Mouse (Mus musculus) embryonic facial prominence, embryonic 11.5 days (tissue): ENCODE data around the gene Asic2. TPM values are rescaled to one million over a fixed set of nuclear protein-coding genes. Genes with fewer than 3 reads are reported as not detected.

Experiments
- ATAC-seq: fragments of 200-750 bp; cut with Nextera tagmentation; replicated peaks from 2 replicates; pipeline ENCODE4 v1.8.0; 2017; ENCODE audit warnings: low read depth; ENCODE audit not compliant: insufficient number of reproducible peaks, low FRiP score, low TSS enrichment
- DNase-seq: peaks from one replicate; pipeline ENCODE4 v3.0.0-alpha.2; 2015; ENCODE audit warnings: low spot score
- H3K27ac ChIP-seq: fragments of 300-500 bp; sonication (generic); replicated peaks from 2 replicates; pipeline ENCODE4 v1.5.1; 2014; ENCODE audit warnings: mild to moderate bottlenecking, low read depth, low read length, control low read depth
- H3K27me3 ChIP-seq: fragments of 300-500 bp; sonication (generic); 2 replicates; pipeline ENCODE4 v1.6.1; 2014; ENCODE audit warnings: mild to moderate bottlenecking, low read length, moderate library complexity, mixed read lengths; ENCODE audit not compliant: control insufficient read depth, insufficient read depth
- H3K36me3 ChIP-seq: fragments of 300-500 bp; sonication (generic); replicated peaks from 2 replicates; pipeline ENCODE4 v1.6.1; 2014; ENCODE audit warnings: low read depth, mild to moderate bottlenecking, low read length, moderate library complexity, mixed read lengths; ENCODE audit not compliant: control insufficient read depth, insufficient read depth
- H3K4me1 ChIP-seq: fragments of 300-500 bp; sonication (generic); 2 replicates; pipeline ENCODE4 v1.6.1; 2014; ENCODE audit warnings: low read length, mixed read lengths; ENCODE audit not compliant: control insufficient read depth, insufficient read depth
- H3K4me2 ChIP-seq: fragments of 300-500 bp; sonication (generic); 2 replicates; pipeline ENCODE4 v1.6.1; 2014; ENCODE audit warnings: low read depth, mild to moderate bottlenecking, control low read depth, low read length, moderate library complexity
- H3K4me3 ChIP-seq: fragments of 300-500 bp; sonication (generic); 2 replicates; pipeline ENCODE4 v1.5.1; 2014; ENCODE audit warnings: low read depth, low read length, control low read depth
- H3K9ac ChIP-seq: fragments of 300-500 bp; sonication (generic); replicated peaks from 2 replicates; pipeline ENCODE4 v1.6.1; 2014; ENCODE audit warnings: mild to moderate bottlenecking, control low read depth, low read length
- H3K9me3 ChIP-seq: fragments of 300-500 bp; sonication (generic); replicated peaks from 2 replicates; pipeline ENCODE4 v1.6.1; 2016; ENCODE audit warnings: mild to moderate bottlenecking, low read length, inconsistent platforms, mixed read lengths; ENCODE audit not compliant: control insufficient read depth
- WGBS: fragments of 180-500 bp; shearing (Covaris S2); extraction: QIAGEN DNeasy Blood & Tissue Kit; methylation state at CpG from one replicate; pipeline ENCODE4 v1.1.7; 2014; 5-methylcytosine and 5-hydroxymethylcytosine counted together
- polyA plus RNA-seq: library from polyadenylated mRNA; unstranded; fragments of >200 nt; fragmentation: Nextera tagmentation; extraction: Ambion mirVana; gene quantifications from 2 replicates; pipeline ENCODE4 v1.2.1, GENCODE M21; 2014

Asic2 gene
- polyA plus RNA-seq, 1 experiment from 2014 or later = 0.46 TPM

GRCm38 (mm10) chr11:81908760-81909159 is 59.5 kb downstream of the Asic2 start:
- Histone ChIP-seq H3K36me3 (no peaks in the 10 kb centered on the region), H3K4me2 (no peak overlapping the region), H3K9ac (no peak overlapping the region), H3K27me3 (no peaks in the 10 kb centered on the region), H3K4me3 (no peak overlapping the region), H3K4me1 (no peaks in the 10 kb centered on the region), H3K9me3 (no peaks in the 10 kb centered on the region), H3K27ac (no peak overlapping the region)
- no peak for DNase-seq
- ATAC-seq = no peak
- WGBS = 94% methylated on average over 1 of the region's 1 CpGs

GRCm38 (mm10) chr11:81902318-81902717 is 65.9 kb downstream of the Asic2 start:
- Histone ChIP-seq H3K9me3 (no peaks in the 10 kb centered on the region), H3K27ac (no peak overlapping the region), H3K9ac (no peak overlapping the region), H3K27me3 (no peaks in the 10 kb centered on the region), H3K4me3 (no peak overlapping the region), H3K4me1 (no peaks in the 10 kb centered on the region), H3K4me2 (no peak overlapping the region), H3K36me3 (no peaks in the 10 kb centered on the region)
- ATAC-seq = no peak
- DNase-seq = no peak

- Histone ChIP-seq H3K9me3 (no peaks in the 10 kb centered on the region), H3K27ac (no peak overlapping the region), H3K4me3 (no peak overlapping the region), H3K27me3 (no peaks in the 10 kb centered on the region), H3K36me3 (no peaks in the 10 kb centered on the region), H3K4me1 (no peaks in the 10 kb centered on the region), H3K9ac (no peak overlapping the region), H3K4me2 (no peak overlapping the region)
- DNase-seq (peak; percentile 11), ATAC-seq (no peak)
- WGBS = 10% methylated on average over 8 of the region's 8 CpGs
Observed at GRCm38 (mm10) chr11:81897547-81898354, 70.5 kb downstream of the Asic2 start.

GRCm38 (mm10) chr11:81896511-81896910 is 71.7 kb downstream of the Asic2 start:
- Histone ChIP-seq H3K27me3 (no peaks in the 10 kb centered on the region), H3K4me1 (no peaks in the 10 kb centered on the region), H3K36me3 (no peaks in the 10 kb centered on the region), H3K9ac (no peak overlapping the region), H3K27ac (no peak overlapping the region), H3K4me2 (no peak overlapping the region), H3K4me3 (no peak overlapping the region), H3K9me3 (no peaks in the 10 kb centered on the region)
- ATAC-seq (no peak), DNase-seq (no peak)
- 83% methylated on average over 6 of the region's 6 CpGs for WGBS

- H3K4me2 ChIP-seq = no peak overlapping the region
- H3K4me3 ChIP-seq = no peak overlapping the region
- no peak for ATAC-seq
Observed at GRCm38 (mm10) chr11:81871506-81872213, 96.6 kb downstream of the Asic2 start.

GRCm38 (mm10) chr11:81865661-81866382 is 102.4 kb downstream of the Asic2 start:
- DNase-seq (no peak), ATAC-seq (no peak)
- Histone ChIP-seq H3K27me3 (no peaks in the 10 kb centered on the region), H3K27ac (no peak overlapping the region), H3K4me1 (no peaks in the 10 kb centered on the region), H3K4me3 (no peak overlapping the region), H3K36me3 (no peaks in the 10 kb centered on the region), H3K9me3 (no peaks in the 10 kb centered on the region), H3K9ac (no peak overlapping the region), H3K4me2 (no peak overlapping the region)
- WGBS = 71% methylated on average over 10 of the region's 10 CpGs

More at GRCm38 (mm10) chr11:81871506-81872213, 96.6 kb downstream of the Asic2 start:
- Histone ChIP-seq H3K4me1 (no peaks in the 10 kb centered on the region), H3K27me3 (no peaks in the 10 kb centered on the region), H3K9me3 (no peaks in the 10 kb centered on the region), H3K36me3 (no peaks in the 10 kb centered on the region), H3K9ac (no peak overlapping the region), H3K27ac (no peak overlapping the region)
- DNase-seq = no peak
- WGBS = 57% methylated on average over 9 of the region's 9 CpGs

- no peak within 1 kb of the TSS; the same call in 1 of the 2 replicates for H3K9ac ChIP-seq
- H3K4me3 ChIP-seq = no peak within 1 kb of the TSS
- no peaks in the 10 kb centered on the region for H3K36me3 ChIP-seq
- no peak within 1 kb of the TSS for H3K27ac ChIP-seq
- ATAC-seq = 0 out of 2 replicates have a peak, but pooled peaks have one; percentile 67
- no peaks in the 10 kb centered on the region for H3K9me3 ChIP-seq
- no peak within 1 kb of the TSS for H3K4me2 ChIP-seq
- H3K27me3 ChIP-seq = no peaks in the 10 kb centered on the region
- WGBS = 21% methylated on average over 4 of the region's 4 CpGs
- H3K4me1 ChIP-seq = no peaks in the 10 kb centered on the region; the same call in 1 of the 2 replicates
- peak; percentile 42 for DNase-seq
Observed at GRCm38 (mm10) chr11:81860250-81860972, 107.8 kb downstream of the Asic2 start, which contains the start of gene 5530401A14Rik. TSS of gene 5530401A14Rik (plus strand) at chr11:81860673.
